Mouse (Mus musculus) midbrain, postnatal 0 days (tissue): ENCODE measurements around the gene Galnt6. TPM values are rescaled to one million over a fixed set of nuclear protein-coding genes. Genes with fewer than 3 reads are reported as not detected.

ENCODE experiments used
- ATAC-seq: fragments of 200-750 bp; cut with Nextera tagmentation; 2 replicates; pipeline ENCODE4 v1.8.0; 2017; ENCODE audit warnings: moderate number of reproducible peaks, mild to moderate bottlenecking, moderate TSS enrichment, moderate library complexity; ENCODE audit not compliant: low FRiP score
- DNase-seq: peaks from one replicate; pipeline ENCODE4 v3.0.0-alpha.2; 2015; ENCODE audit warnings: low spot score
- H3K27ac ChIP-seq: fragments of 300-500 bp; sonication (generic); 2 replicates; pipeline ENCODE4 v1.5.1; 2014; ENCODE audit warnings: low read depth, mild to moderate bottlenecking, low read length, mixed read lengths
- H3K27me3 ChIP-seq: fragments of 300-500 bp; sonication (generic); 2 replicates; pipeline ENCODE4 v1.6.1; 2014; ENCODE audit warnings: low read length, control low read depth, mixed read lengths; ENCODE audit not compliant: insufficient read depth
- H3K36me3 ChIP-seq: fragments of 300-500 bp; sonication (generic); 2 replicates; pipeline ENCODE4 v1.6.1; 2014; ENCODE audit warnings: low read length, control low read depth, mixed read lengths; ENCODE audit not compliant: insufficient read depth
- H3K4me1 ChIP-seq: fragments of 300-500 bp; sonication (generic); 2 replicates; pipeline ENCODE4 v1.6.1; 2014; ENCODE audit warnings: mild to moderate bottlenecking, control low read depth, antibody characterized with exemption, low read length, mixed read lengths; ENCODE audit not compliant: insufficient read depth
- H3K4me2 ChIP-seq: fragments of 300-500 bp; sonication (generic); 2 replicates; pipeline ENCODE4 v1.6.1; 2014; ENCODE audit warnings: low read depth, mild to moderate bottlenecking, low read length, mixed read lengths; ENCODE audit not compliant: poor library complexity, severe bottlenecking
- H3K4me3 ChIP-seq: fragments of 300-500 bp; sonication (generic); 2 replicates; pipeline ENCODE4 v1.5.1; 2014; ENCODE audit warnings: low read depth, mild to moderate bottlenecking, low read length, moderate library complexity
- H3K9ac ChIP-seq: fragments of 300-500 bp; sonication (generic); replicated peaks from 2 replicates; pipeline ENCODE4 v1.6.1; 2014; ENCODE audit warnings: mild to moderate bottlenecking, low read length, moderate library complexity, mixed read lengths; ENCODE audit not compliant: poor library complexity, severe bottlenecking
- H3K9me3 ChIP-seq: fragments of 300-500 bp; sonication (generic); 2 replicates; pipeline ENCODE4 v1.6.1; 2016; ENCODE audit warnings: low read length, control low read depth
- CTCF ChIP-seq: IDR thresholded peaks from 2 replicates; pipeline ENCODE4 v1.5.1; 2016; ENCODE audit warnings: antibody characterized with exemption, mild to moderate bottlenecking
- WGBS: fragments of 180-500 bp; shearing (Covaris S2); extraction: QIAGEN DNeasy Blood & Tissue Kit; methylation state at CpG from one replicate; pipeline ENCODE4 v1.1.7; 2014; 5-methylcytosine and 5-hydroxymethylcytosine counted together
- polyA plus RNA-seq: library from polyadenylated mRNA; unstranded; fragments of >200 nt; fragmentation: Nextera tagmentation; extraction: Ambion mirVana; gene quantifications from 2 replicates; pipeline ENCODE4 v1.2.1, GENCODE M21; 2015
- total RNA-seq: library from RNA; depleted of rRNA; stranded (reverse); fragments of >200 nt; gene quantifications from 2 replicates; pipeline ENCODE4 v1.2.3, GENCODE M21; 2014

Galnt6 gene
- total and polyA plus RNA-seq, 2 experiments from 2014 or later = 0.16 to 0.20 TPM

DNA sequence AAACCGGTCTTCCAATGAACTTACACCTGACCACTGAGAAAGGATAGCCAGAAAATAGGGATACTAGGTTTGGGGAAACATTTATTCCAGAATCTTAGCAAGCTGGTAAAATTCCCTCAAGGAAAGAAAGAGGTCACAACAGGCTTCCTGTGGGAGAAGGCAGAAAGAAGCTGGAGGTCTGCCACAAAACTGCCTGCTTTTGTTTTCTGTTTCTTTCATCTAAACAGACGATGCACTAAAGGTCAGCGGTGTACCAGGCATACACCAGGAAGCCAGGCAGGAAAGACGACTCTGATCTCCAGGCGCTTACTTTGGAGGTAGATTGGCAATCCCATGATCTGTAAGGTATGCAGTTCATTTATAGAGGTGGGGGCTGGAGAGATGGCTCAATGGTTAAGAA is 58.3 kb downstream of the Galnt6 start:
- TF ChIP-seq CTCF = no peak
- H3K4me2 ChIP-seq = no peak overlapping the region
- no peak overlapping the region for H3K27ac ChIP-seq
- H3K4me1 ChIP-seq = no peaks in the 10 kb centered on the region
- no peaks in the 10 kb centered on the region for H3K27me3 ChIP-seq
- H3K9me3 ChIP-seq = no peaks in the 10 kb centered on the region
- 66% methylated on average over 5 of the region's 5 CpGs for WGBS
- H3K9ac ChIP-seq = no peak overlapping the region
- no peaks in the 10 kb centered on the region for H3K36me3 ChIP-seq
- H3K4me3 ChIP-seq = no peak overlapping the region
- no peak for DNase-seq
- no peak for ATAC-seq

DNA sequence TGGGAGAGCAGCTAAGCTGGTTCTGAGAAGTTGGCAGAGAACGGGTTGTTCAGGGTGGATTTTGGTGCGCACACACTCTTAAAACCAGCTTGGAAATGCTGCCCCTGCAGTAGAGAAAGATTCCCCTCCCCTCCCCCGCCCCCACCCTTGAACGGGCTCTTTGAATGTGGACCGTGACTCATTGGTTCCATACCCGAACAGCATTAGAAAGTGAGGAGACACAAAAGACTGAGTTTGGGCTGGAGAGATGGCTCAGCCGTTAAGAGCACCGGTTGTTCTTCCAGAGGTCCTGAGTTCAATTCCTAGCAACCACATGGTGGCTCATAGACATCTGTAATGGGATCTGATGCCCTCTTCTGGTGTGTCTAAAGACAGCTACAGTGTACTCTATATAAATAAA is 59.2 kb downstream of the Galnt6 start:
- no peak for TF ChIP-seq CTCF
- DNase-seq (no peak), ATAC-seq (no peak)
- Histone ChIP-seq H3K4me2 (no peak overlapping the region), H3K4me3 (no peak overlapping the region), H3K4me1 (no peaks in the 10 kb centered on the region), H3K9ac (no peak overlapping the region), H3K9me3 (no peaks in the 10 kb centered on the region), H3K36me3 (no peaks in the 10 kb centered on the region), H3K27ac (no peak overlapping the region), H3K27me3 (no peaks in the 10 kb centered on the region)
- 69% methylated on average over 8 of the region's 8 CpGs for WGBS

DNA sequence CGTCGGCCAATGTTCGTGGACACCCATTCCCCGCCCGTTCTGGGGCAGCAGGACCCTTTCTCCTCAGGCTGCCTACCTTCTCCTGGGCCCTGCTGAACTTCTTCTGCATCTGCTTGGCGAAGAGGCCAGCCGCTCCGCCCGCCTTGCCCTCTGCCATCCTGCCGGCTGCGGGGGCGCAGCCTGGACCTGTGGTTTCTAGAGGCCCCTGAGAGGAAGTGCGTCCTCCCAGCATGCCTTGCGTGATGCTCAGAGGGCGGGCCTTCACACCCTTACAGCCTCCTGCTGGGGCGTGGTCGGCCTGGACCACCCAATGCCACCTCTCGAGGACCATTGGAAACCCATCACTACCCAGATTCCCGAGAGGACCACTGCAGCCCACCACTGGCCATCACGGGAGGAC is 59.8 kb downstream of the Galnt6 start, which contains the start of gene Bin2:
TSS of gene Bin2 (minus strand) at position 217 of the 400 bp plus-strand sequence.
- Histone ChIP-seq H3K27ac (no peak within 1 kb of the TSS), H3K27me3 (no peaks in the 10 kb centered on the region), H3K9ac (no peak within 1 kb of the TSS), H3K9me3 (no peaks in the 10 kb centered on the region), H3K36me3 (no peaks in the 10 kb centered on the region), H3K4me3 (no peak within 1 kb of the TSS), H3K4me1 (no peaks in the 10 kb centered on the region), H3K4me2 (no peak within 1 kb of the TSS)
- ATAC-seq (no peak), DNase-seq (no peak)
- WGBS = 90% methylated on average over 20 of the region's 20 CpGs
- no peak for TF ChIP-seq CTCF

DNA sequence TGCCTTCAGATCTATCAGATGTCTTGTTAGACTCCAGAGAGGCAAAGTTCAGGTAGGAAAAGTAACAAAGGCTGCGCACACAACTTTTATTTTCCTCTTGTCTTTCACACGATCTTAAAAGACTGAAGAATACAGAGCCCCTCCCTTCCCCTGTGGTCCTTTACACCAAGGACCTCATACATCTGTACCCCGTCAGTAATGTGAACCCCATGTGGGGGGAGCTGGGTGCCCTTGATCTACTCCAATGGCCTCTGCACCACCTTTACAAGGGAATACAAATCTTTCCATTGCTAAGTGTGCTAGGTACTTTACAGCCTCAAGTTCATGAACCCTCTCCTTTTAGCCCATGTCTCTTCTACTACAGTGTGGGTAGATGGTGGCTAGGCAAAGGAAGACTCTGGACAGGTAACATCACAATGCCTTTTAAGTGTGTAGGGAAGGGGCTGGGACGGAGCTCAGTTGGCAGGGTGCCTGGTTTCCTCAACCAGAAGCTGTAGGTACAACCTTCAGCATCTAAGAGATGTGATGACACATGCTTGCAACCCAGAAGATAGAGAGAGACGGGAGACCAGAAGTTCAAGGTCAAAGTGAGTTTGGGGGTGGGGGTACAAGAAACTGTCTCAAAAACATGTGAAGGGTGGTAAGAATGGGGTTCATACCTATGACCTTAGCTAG is 61.2 kb downstream of the Galnt6 start:
- DNase-seq (no peak), ATAC-seq (no peak)
- WGBS = 91% methylated on average over 5 of the region's 5 CpGs
- Histone ChIP-seq H3K9me3 (no peaks in the 10 kb centered on the region), H3K27me3 (no peaks in the 10 kb centered on the region), H3K36me3 (no peaks in the 10 kb centered on the region), H3K9ac (no peak overlapping the region), H3K4me1 (no peaks in the 10 kb centered on the region), H3K4me3 (no peak overlapping the region), H3K4me2 (no peak overlapping the region), H3K27ac (no peak overlapping the region)
- no peak for TF ChIP-seq CTCF

DNA sequence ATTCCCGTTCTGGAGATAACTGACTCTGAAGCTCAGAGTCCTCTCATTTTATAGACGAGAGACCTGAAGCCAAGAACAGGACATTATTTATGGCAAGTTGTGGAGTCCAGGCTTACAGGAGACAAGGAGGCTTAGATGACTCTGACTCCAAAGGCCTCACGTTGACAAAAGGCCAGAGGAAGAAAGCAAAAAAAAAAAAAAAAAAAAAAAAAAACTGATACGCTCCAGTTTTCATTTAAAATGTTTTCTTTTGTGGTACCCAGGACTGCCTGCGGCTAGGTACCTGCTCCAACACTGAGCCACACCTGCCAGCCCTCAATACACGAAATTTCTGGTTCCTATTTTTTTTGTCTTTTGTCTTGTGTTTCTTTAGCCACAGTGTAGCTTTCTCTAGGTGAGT is 61.8 kb downstream of the Galnt6 start:
- Histone ChIP-seq H3K4me1 (no peaks in the 10 kb centered on the region), H3K27ac (no peak overlapping the region), H3K4me2 (no peak overlapping the region), H3K27me3 (no peaks in the 10 kb centered on the region), H3K36me3 (no peaks in the 10 kb centered on the region), H3K4me3 (no peak overlapping the region), H3K9ac (no peak overlapping the region), H3K9me3 (no peaks in the 10 kb centered on the region)
- no peak for DNase-seq
- WGBS = 71% methylated on average over 6 of the region's 6 CpGs
- no peak for ATAC-seq
- no peak for TF ChIP-seq CTCF

DNA sequence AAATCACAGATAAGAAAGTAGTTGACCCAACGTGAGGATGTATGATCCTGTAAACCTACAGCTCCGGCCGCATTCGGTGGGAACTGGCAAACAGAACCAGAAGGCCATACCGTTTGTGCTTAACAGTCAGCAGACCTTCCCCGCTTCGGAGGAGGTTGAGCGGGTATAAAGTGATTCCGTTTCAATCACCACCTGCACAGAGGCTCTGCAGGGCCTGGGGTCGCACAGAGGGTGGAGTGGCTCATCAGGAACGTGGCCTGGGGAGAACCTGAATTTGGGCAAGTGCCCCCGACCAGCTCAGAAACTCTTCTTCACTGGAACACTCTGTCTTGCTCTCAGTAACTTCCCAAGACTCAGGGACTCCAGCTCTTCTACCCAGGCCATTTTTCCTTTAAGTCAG is 62.3 kb downstream of the Galnt6 start:
- H3K9ac ChIP-seq = no peak overlapping the region

More for the DNA sequence above, 62.3 kb downstream of the Galnt6 start:
- ATAC-seq = no peak
- Histone ChIP-seq H3K27ac (no peak overlapping the region), H3K36me3 (no peaks in the 10 kb centered on the region), H3K27me3 (no peaks in the 10 kb centered on the region), H3K4me1 (no peaks in the 10 kb centered on the region), H3K9me3 (no peaks in the 10 kb centered on the region), H3K4me2 (no peak overlapping the region), H3K4me3 (no peak overlapping the region)
- no peak for TF ChIP-seq CTCF
- WGBS = 43% methylated on average over 12 of the region's 12 CpGs
- no peak for DNase-seq
